In genomic region chr1:131086907-131087306, GRCm38 (mm10) we compare ENCODE assay signal across 9 mouse cellular contexts. TPM values are rescaled to one million over a fixed set of nuclear protein-coding genes. Genes with fewer than 3 reads are reported as not detected.
DNase-seq lines count a peak whose midpoint lies in the region; ATAC-seq and TF ChIP-seq lines count a peak whose summit lies in the region.
"Had no signal": no experiment of that assay in that cellular context is flagged by ENCODE, and none has a peak within 500 bp of the region (broad histone marks: within the 10 kb centered on the region; RNA-seq: fewer than 3 reads in every experiment).

No protein-coding gene starts in this region.

- TF ChIP-seq CTCF in lung, embryonic 14.5 days (IDR thresholded peaks at IDR 0.05; ENCODE audit: low read depth): no peak

- H3K9me3 ChIP-seq in lung, embryonic 14.5 days (ENCODE audit: low read depth, low read length): no peaks in the 10 kb centered on the region

- intact Hi-C loops in heart, postnatal 10 days (cut with DNase I): no loop called here

- H3K9ac ChIP-seq in lung, embryonic 14.5 days: no peak overlapping the region
- H3K9ac ChIP-seq: liver, embryonic 14.5 days had no signal

- H3K36me3 ChIP-seq in lung, embryonic 14.5 days (ENCODE audit: insufficient read depth): no peaks in the 10 kb centered on the region

- ATAC-seq in lung, embryonic 14.5 days (ENCODE audit: insufficient read depth): peak; percentile 37; the same call in 1 of the 2 replicates
- ATAC-seq in neutrophil, adult 5-6 weeks (ENCODE audit: extremely low read depth, insufficient number of reproducible peaks, low FRiP score, poor library complexity, severe bottlenecking): peak; percentile 63

- H3K4me3 ChIP-seq in lung, embryonic 14.5 days (ENCODE audit: low read depth, low read length): no peak overlapping the region

- peak; percentile 67 for DNase-seq in NIH3T3 (ENCODE audit: low read depth)
- DNase-seq in adrenal gland, postnatal 36 days: peak; percentile 80 to 85
- DNase-seq in heart, postnatal 10 days: peak; percentile 59 to 71
- peak; percentile 82 for DNase-seq in lung, embryonic 14.5 days
- no peak for DNase-seq in layer of hippocampus, postnatal 36 days
- no peak for DNase-seq in layer of hippocampus, adult 11-12 months (ENCODE audit: low spot score)
- no peak for DNase-seq in thymus, adult 18-20 months

- H3K4me2 ChIP-seq in lung, embryonic 14.5 days: peak overlapping the region; percentile 21; the same call in 1 of the 2 replicates

- peaks cover 78% of the 10 kb centered on the region for H3K4me1 ChIP-seq in lung, embryonic 14.5 days (ENCODE audit: insufficient read depth)

- peak overlapping the region; percentile 25 for H3K27ac ChIP-seq in lung, embryonic 14.5 days (ENCODE audit: low read depth)
- H3K27ac ChIP-seq: liver, embryonic 14.5 days had no signal

- no peaks in the 10 kb centered on the region for H3K27me3 ChIP-seq in lung, embryonic 14.5 days (ENCODE audit: insufficient read depth, low read length)

- WGBS in lung, embryonic 14.5 days: 31% methylated on average over 7 of the region's 7 CpGs

RNA-seq across cellular contexts. Expression of gene Mapkapk2, which starts 10.7 kb away (rescaled TPM):
- 100 to 1,000 TPM; 205 to 213 TPM for total RNA-seq in adrenal gland, postnatal 36 days (2021)
- total RNA-seq in heart, postnatal 10 days (2021): 100 to 1,000 TPM; 204 to 224 TPM
- polyA plus RNA-seq in lung, embryonic 14.5 days (2014; fragmentation: Nextera tagmentation; extraction: Ambion mirVana): 63.6 and 72.3 TPM in 2 replicates
- total RNA-seq in neutrophil, adult 5-6 weeks (2017): 103 and 112 TPM in 2 replicates
- total RNA-seq in layer of hippocampus, postnatal 36 days (2021): 10 to 100 TPM; 26.6 to 32.4 TPM

RNA-seq across cellular contexts. Expression of gene Dyrk3, which starts 51.2 kb away (rescaled TPM):
- total RNA-seq in adrenal gland, postnatal 36 days (2021): 1 to 10 TPM; 4.3 to 7.3 TPM
- under 1 TPM; 0.32 to 0.91 TPM for total RNA-seq in heart, postnatal 10 days (2021)
- polyA plus RNA-seq in lung, embryonic 14.5 days (2014; fragmentation: Nextera tagmentation; extraction: Ambion mirVana): 3.9 and 4.3 TPM in 2 replicates
- 1.2 and 1.7 TPM in 2 replicates for total RNA-seq in neutrophil, adult 5-6 weeks (2017)
- 10 to 100 TPM; 19.6 to 19.9 TPM for total RNA-seq in layer of hippocampus, postnatal 36 days (2021)

Comparison
In these comparisons a context has a peak if more than half of its experiments do, and no peak if none do; other contexts are left out.
1. DNase-seq: peak in NIH3T3 (single experiment), adrenal gland, postnatal 36 days (2 of 2), heart, postnatal 10 days (2 of 2) and lung, embryonic 14.5 days (single experiment); none in layer of hippocampus, postnatal 36 days (0 of 2), layer of hippocampus, adult 11-12 months (single experiment) and thymus, adult 18-20 months (0 of 2).